Mouse (Mus musculus) embryo, embryonic 11 days (tissue): ENCODE data around the gene Dnah1.
A peak's percentile ranks its signal among the peaks of the same experiment; 100 is the strongest.

ENCODE experiments used
- DNase-seq: peaks from one replicate; pipeline ENCODE4 v3.0.0-alpha.2; 2015

The Dnah1 gene

GRCm38 (mm10) chr14:31323849-31324792, at the start of gene Dnah1:
Gene Dnah1 (minus strand): TSS chr14:31323896.
- peak; percentile 74 for DNase-seq

GRCm38 (mm10) chr14:31369377-31369776, 45.7 kb upstream of the Dnah1 start:
- DNase-seq = no peak

GRCm38 (mm10) chr14:31367951-31368350, 44.3 kb upstream of the Dnah1 start:
- DNase-seq = no peak

- DNase-seq = peak; percentile 65
Measured at GRCm38 (mm10) chr14:31365350-31365749, 41.7 kb upstream of the Dnah1 start.

- DNase-seq = no peak
Measured at GRCm38 (mm10) chr14:31364589-31364988, 40.9 kb upstream of the Dnah1 start.

GRCm38 (mm10) chr14:31362236-31362635, 38.5 kb upstream of the Dnah1 start:
- DNase-seq = no peak

GRCm38 (mm10) chr14:31345367-31345766, 21.7 kb upstream of the Dnah1 start:
- no peak for DNase-seq

- no peak for DNase-seq
Measured at GRCm38 (mm10) chr14:31343241-31343640, 19.5 kb upstream of the Dnah1 start.

GRCm38 (mm10) chr14:31337947-31338346, 14.3 kb upstream of the Dnah1 start:
- DNase-seq = no peak

- no peak for DNase-seq
Measured at GRCm38 (mm10) chr14:31337406-31337805, 13.7 kb upstream of the Dnah1 start.

GRCm38 (mm10) chr14:31336369-31337155, 12.9 kb upstream of the Dnah1 start, which contains the start of gene Capn7:
Gene Capn7 (plus strand): TSS chr14:31336638.
- peak; percentile 99 for DNase-seq

- DNase-seq = no peak
Measured at GRCm38 (mm10) chr14:31335765-31336164, 12.1 kb upstream of the Dnah1 start.

- DNase-seq = no peak
Measured at GRCm38 (mm10) chr14:31330957-31331356, 7.3 kb upstream of the Dnah1 start.

GRCm38 (mm10) chr14:31329741-31330140, 6.0 kb upstream of the Dnah1 start:
- no peak for DNase-seq

- DNase-seq = no peak
Measured at GRCm38 (mm10) chr14:31327681-31328080, 4.0 kb upstream of the Dnah1 start.

- no peak for DNase-seq
Measured at GRCm38 (mm10) chr14:31327196-31327595, 3.5 kb upstream of the Dnah1 start.

- no peak for DNase-seq
Measured at GRCm38 (mm10) chr14:31326770-31327169, 3.1 kb upstream of the Dnah1 start.

- no peak for DNase-seq
Measured at GRCm38 (mm10) chr14:31325551-31325950, 1.9 kb upstream of the Dnah1 start.

GRCm38 (mm10) chr14:31324851-31325250, 1.2 kb upstream of the Dnah1 start:
- peak; percentile 25 for DNase-seq

GRCm38 (mm10) chr14:31323189-31323588, 507 bp downstream of the Dnah1 start:
- DNase-seq = no peak

GRCm38 (mm10) chr14:31322191-31322590, 1.5 kb downstream of the Dnah1 start:
- no peak for DNase-seq

- no peak for DNase-seq
Measured at GRCm38 (mm10) chr14:31321181-31321580, 2.5 kb downstream of the Dnah1 start.

GRCm38 (mm10) chr14:31319546-31319945, 4.2 kb downstream of the Dnah1 start:
- DNase-seq = no peak

- DNase-seq = no peak
Measured at GRCm38 (mm10) chr14:31317754-31318153, 5.9 kb downstream of the Dnah1 start.
